Mouse (Mus musculus) thymus, adult 18-20 months (tissue): ENCODE measurements around the gene Haghl.
"Not testable (repeated sequence)": the region's sequence is repeated elsewhere in the genome, so short reads cannot be mapped to it uniquely, and the experiment has no call there.

Source experiments
- DNase-seq, 2 experiments: peaks; one replicate each; pipeline ENCODE4 v3.0.0; 2022; ENCODE audit warnings: mixed read lengths in 2 of 2

The Haghl gene

GRCm38 (mm10) chr17:25741471-25741870, 44.0 kb downstream of the Haghl start:
- not testable (repeated sequence) for DNase-seq

GRCm38 (mm10) chr17:25738861-25739260, 46.6 kb downstream of the Haghl start:
- DNase-seq, result no peak

GRCm38 (mm10) chr17:25735745-25736144, 49.7 kb downstream of the Haghl start, which contains the start of gene Mslnl:
TSS of gene Mslnl (plus strand) at chr17:25736042.
- no peak for DNase-seq

- DNase-seq, result no peak
Observed at GRCm38 (mm10) chr17:25735246-25735645, 50.2 kb downstream of the Haghl start.

- peak; percentile 43 to 55 for DNase-seq
Observed at GRCm38 (mm10) chr17:25732082-25732481, 53.4 kb downstream of the Haghl start.
